ENCODE assay signal across 7 mouse cellular contexts in genomic region chr1:119419151-119420105, GRCm38 (mm10). TPM values are rescaled to one million over a fixed set of nuclear protein-coding genes. Genes with fewer than 3 reads are reported as not detected.
DNase-seq lines count a peak whose midpoint lies in the region; ATAC-seq and TF ChIP-seq lines count a peak whose summit lies in the region.

No protein-coding gene starts in this region.

- WGBS in lung, embryonic 14.5 days: 6% methylated on average over 29 of the region's 29 CpGs
- 13% methylated on average over 29 of the region's 29 CpGs for WGBS in lung, adult 2 months
- 4% methylated on average over 29 of the region's 29 CpGs for WGBS in limb, embryonic 12.5 days
- WGBS in small intestine, adult 2 months: 13% methylated on average over 29 of the region's 29 CpGs

- no peaks in the 10 kb centered on the region for H3K4me1 ChIP-seq in lung, embryonic 14.5 days (ENCODE audit: insufficient read depth)
- H3K4me1 ChIP-seq in lung, adult 2 months (ENCODE audit: control insufficient read depth, insufficient read depth, low read length): peaks cover 3% of the 10 kb centered on the region; the same call in 1 of the 2 replicates
- H3K4me1 ChIP-seq in embryonic fibroblast, embryonic 13.5 days (ENCODE audit: control insufficient read depth, insufficient read depth, low read length): no peaks in the 10 kb centered on the region
- peaks cover 49% of the 10 kb centered on the region for H3K4me1 ChIP-seq in limb, embryonic 12.5 days (replicated peaks)
- H3K4me1 ChIP-seq in small intestine, adult 2 months (ENCODE audit: control insufficient read depth, insufficient read depth, insufficient read length, low read length): peaks cover 11% of the 10 kb centered on the region

- no peak overlapping the region for H3K27ac ChIP-seq in lung, embryonic 14.5 days (ENCODE audit: low read depth)
- H3K27ac ChIP-seq in embryonic fibroblast, embryonic 13.5 days (ENCODE audit: insufficient read depth, low read length): no peak overlapping the region
- no peak overlapping the region for H3K27ac ChIP-seq in limb, embryonic 12.5 days
- no peak overlapping the region for H3K27ac ChIP-seq in small intestine, adult 2 months (ENCODE audit: insufficient read depth, low read depth, low read length)

- peak; percentile 35 for DNase-seq in lung, embryonic 14.5 days
- no peak for DNase-seq in lung, adult 2 months
- DNase-seq in adrenal gland, adult 8-10 months: no peak
- no peak for DNase-seq in spleen, postnatal 4 days (ENCODE audit: low spot score in 2 of 2)

- H3K4me3 ChIP-seq in lung, embryonic 14.5 days (ENCODE audit: low read depth, low read length): 0 out of 2 replicates have a peak overlapping the region, but pooled peaks have one; percentile 60
- no peak overlapping the region for H3K4me3 ChIP-seq in lung, adult 2 months (replicated peaks; ENCODE audit: extremely low read depth, low read depth, low read length)
- H3K4me3 ChIP-seq in embryonic fibroblast, embryonic 13.5 days (ENCODE audit: insufficient read depth, low read length): peak overlapping the region; percentile 59
- no peak overlapping the region for H3K4me3 ChIP-seq in limb, embryonic 12.5 days (replicated peaks)
- H3K4me3 ChIP-seq in small intestine, adult 2 months (ENCODE audit: low read depth, low read length): peak overlapping the region; percentile 22

- no peak overlapping the region for H3K9ac ChIP-seq in lung, embryonic 14.5 days
- H3K9ac ChIP-seq in limb, embryonic 12.5 days (replicated peaks): no peak overlapping the region

- no peak for TF ChIP-seq POLR2A in lung, adult 2 months (IDR thresholded peaks at IDR 0.05; ENCODE audit: borderline replicate concordance, extremely low read depth, low read depth, low read length)
- TF ChIP-seq POLR2A in embryonic fibroblast, embryonic 13.5 days (IDR thresholded peaks at IDR 0.05; ENCODE audit: low read depth, low read length): no peak
- no peak for TF ChIP-seq POLR2A in small intestine, adult 2 months (IDR thresholded peaks at IDR 0.05; ENCODE audit: low read depth, low read length)

- peaks cover 78% of the 10 kb centered on the region for H3K27me3 ChIP-seq in lung, embryonic 14.5 days (ENCODE audit: insufficient read depth, low read length)
- H3K27me3 ChIP-seq in limb, embryonic 12.5 days: peaks cover 86% of the 10 kb centered on the region
- peaks cover 63% of the 10 kb centered on the region for H3K27me3 ChIP-seq in small intestine, adult 2 months (ENCODE audit: control insufficient read depth, insufficient read depth, low read length)

- no peak for TF ChIP-seq CTCF in lung, embryonic 14.5 days (IDR thresholded peaks at IDR 0.05; ENCODE audit: low read depth)
- TF ChIP-seq CTCF in lung, adult 2 months (IDR thresholded peaks at IDR 0.05; ENCODE audit: insufficient read depth, low read length): no peak
- TF ChIP-seq CTCF in embryonic fibroblast, embryonic 13.5 days (IDR thresholded peaks at IDR 0.05; ENCODE audit: borderline replicate concordance, insufficient read depth, low read length): no peak
- no peak for TF ChIP-seq CTCF in small intestine, adult 2 months (IDR thresholded peaks at IDR 0.05; ENCODE audit: extremely low read depth, insufficient read length, insufficient replicate concordance, low read depth, low read length)

- no peak for ATAC-seq in lung, embryonic 14.5 days (ENCODE audit: insufficient read depth)
- ATAC-seq in limb, embryonic 12.5 days (ENCODE audit: insufficient number of reproducible peaks, insufficient read depth, low FRiP score, low TSS enrichment, low read depth): no peak

- no peaks in the 10 kb centered on the region for H3K9me3 ChIP-seq in lung, embryonic 14.5 days (ENCODE audit: low read depth, low read length)
- H3K9me3 ChIP-seq in limb, embryonic 12.5 days: peaks cover 3% of the 10 kb centered on the region; the same call in 1 of the 2 replicates

- no peak overlapping the region; the same call in 1 of the 2 replicates for H3K4me2 ChIP-seq in lung, embryonic 14.5 days
- H3K4me2 ChIP-seq in limb, embryonic 12.5 days: peak overlapping the region; percentile 99

- no peaks in the 10 kb centered on the region for H3K36me3 ChIP-seq in lung, embryonic 14.5 days (ENCODE audit: insufficient read depth)
- no peaks in the 10 kb centered on the region for H3K36me3 ChIP-seq in limb, embryonic 12.5 days
- no peaks in the 10 kb centered on the region for H3K36me3 ChIP-seq in small intestine, adult 2 months (ENCODE audit: control insufficient read depth, insufficient read depth, low read length)

RNA-seq across cellular contexts. Expression of gene Inhbb, which starts 2.6 kb away (rescaled TPM):
- 0.13 and 0.20 TPM in 2 replicates for polyA plus RNA-seq in lung, embryonic 14.5 days (2014; fragmentation: Nextera tagmentation; extraction: Ambion mirVana)
- 6.8 and 11.0 TPM in 2 replicates for polyA plus RNA-seq in lung, adult 2 months (2012; rRNA removed)
- polyA plus RNA-seq in embryonic fibroblast, embryonic 13.5 days (2011; ENCODE audit: insufficient read length, low read depth, missing spikeins): 25.1 and 55.3 TPM in 2 replicates
- polyA plus RNA-seq in limb, embryonic 12.5 days (2016; fragmentation: Nextera tagmentation; extraction: Ambion mirVana): 0.36 and 0.41 TPM in 2 replicates
- polyA plus RNA-seq in small intestine, adult 2 months (2012; rRNA removed): 1.3 and 1.6 TPM in 2 replicates
- 1 to 10 TPM; 4.0 to 4.5 (median 4.2) TPM for total RNA-seq in adrenal gland, adult 8-10 months (2022)

Comparison
In these comparisons a context has a peak if more than half of its experiments do, and no peak if none do; other contexts are left out.
1. H3K4me3 ChIP-seq: peak in lung, embryonic 14.5 days (single experiment), embryonic fibroblast, embryonic 13.5 days (single experiment) and small intestine, adult 2 months (single experiment); none in lung, adult 2 months (single experiment) and limb, embryonic 12.5 days (single experiment).